Mouse (Mus musculus): ENCODE measurements around the gene 8030474K03Rik.
A peak's percentile ranks its signal among the peaks of the same experiment; 100 is the strongest.
"Not testable (repeated sequence)": the region's sequence is repeated elsewhere in the genome, so short reads cannot be mapped to it uniquely, and the experiment has no call there.

The 8030474K03Rik gene

DNA sequence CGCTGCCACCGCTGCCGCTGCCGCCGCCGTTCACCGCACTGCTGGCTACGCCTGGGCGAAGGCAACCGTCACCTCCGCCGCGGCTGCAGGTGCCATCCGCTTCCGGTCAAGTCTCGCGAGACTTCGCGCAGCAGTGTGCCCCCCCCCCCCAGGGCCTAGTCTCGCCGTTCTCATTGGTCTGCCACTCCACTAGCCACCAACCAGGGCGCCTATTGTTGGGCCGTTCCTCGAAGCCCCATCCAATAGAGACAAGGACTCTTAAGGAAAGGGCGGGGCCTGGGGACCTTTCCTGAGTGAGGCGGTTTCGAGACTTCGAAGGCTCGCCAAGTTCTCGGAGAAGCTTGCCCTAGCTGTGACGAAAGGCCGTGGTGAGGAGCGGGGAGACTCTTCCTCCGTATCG, at the start of gene 8030474K03Rik, which contains the start of gene Gm4779:
TSS of gene 8030474K03Rik (plus strand) at position 315 of the 400 bp plus-strand sequence.
TSS of gene Gm4779 (minus strand) at position 82 of the 400 bp plus-strand sequence.
- DNase-seq (ENCODE audit: low spot score): no peak

DNA sequence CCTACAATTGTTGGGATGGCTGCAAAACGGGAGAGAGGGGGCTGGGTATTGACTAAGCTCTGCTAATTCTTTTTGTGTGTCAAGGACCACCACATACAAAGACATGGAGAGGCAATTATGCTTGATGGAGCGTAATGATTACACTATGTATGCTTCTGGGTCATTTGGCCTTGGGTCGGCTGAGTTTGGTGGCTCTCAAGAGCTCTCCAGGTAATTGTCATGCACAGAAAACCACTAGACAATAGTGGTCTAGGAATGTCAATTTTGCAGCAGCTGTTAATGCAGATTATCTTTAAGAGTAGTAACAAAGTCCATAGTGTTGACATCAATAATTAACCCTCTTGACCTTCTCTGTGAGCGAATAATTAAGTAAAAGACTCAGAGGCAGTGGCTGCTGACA, 44.3 kb upstream of the 8030474K03Rik start:
- DNase-seq (ENCODE audit: low spot score): no peak

DNA sequence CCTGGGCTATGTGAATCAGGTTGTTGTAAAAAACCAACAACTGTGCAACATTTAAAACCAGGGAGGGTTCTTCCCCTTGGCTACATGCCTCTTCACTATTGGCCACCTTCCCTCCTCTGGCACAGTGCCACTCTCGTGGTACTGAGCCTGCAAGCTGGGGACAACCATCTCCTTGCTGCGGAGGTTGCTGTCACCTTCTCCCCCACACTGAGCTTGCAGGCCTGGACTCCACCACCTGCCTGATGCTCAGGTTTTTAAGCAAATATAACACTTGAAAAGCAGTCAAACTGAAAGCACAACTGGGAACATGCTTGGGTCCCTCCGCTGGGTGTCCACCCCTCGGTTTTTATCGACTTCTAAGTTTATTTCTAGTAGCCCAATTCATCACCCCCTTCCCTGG, 40.0 kb upstream of the 8030474K03Rik start:
- DNase-seq (ENCODE audit: low spot score): peak; percentile 15

DNA sequence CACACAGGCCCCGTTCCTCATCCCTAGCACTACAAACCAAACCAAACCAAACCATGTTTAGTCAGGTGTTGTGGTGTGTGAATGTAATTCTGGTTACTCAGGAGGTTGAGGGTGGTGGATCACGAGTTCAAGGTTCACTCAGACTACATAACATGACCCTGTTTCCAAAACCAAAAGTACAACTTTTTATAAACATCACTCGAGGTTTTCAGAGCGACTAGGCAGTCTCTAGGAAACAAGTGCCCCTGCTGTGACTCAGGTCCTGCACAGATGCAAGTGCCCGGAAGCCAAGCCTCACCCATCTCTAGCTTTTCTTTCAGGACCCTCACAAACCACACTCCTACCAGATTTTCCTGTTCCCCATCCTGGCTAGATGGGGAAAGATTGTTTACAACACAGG, 29.8 kb upstream of the 8030474K03Rik start:
- no peak for DNase-seq (ENCODE audit: low spot score)

DNA sequence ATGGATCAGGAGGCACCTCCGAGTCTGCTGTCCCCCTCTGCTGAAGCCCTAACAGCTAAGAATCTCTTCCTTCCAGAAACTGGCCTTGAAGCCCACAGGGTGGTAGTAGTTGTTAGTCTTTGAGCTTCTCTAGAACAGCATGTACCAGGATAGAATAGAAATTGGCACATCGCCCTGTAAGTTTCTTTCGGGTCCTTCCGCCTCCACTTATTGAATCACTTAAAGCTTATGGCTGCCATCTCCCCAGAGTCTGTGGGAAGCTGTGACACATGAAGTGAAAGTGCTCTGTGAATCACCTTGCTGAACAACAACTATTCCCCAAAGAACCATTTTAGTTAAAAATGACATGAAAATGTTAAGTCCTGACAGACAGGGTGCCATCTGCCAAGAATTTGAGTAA, 29.3 kb upstream of the 8030474K03Rik start:
- no peak for DNase-seq (ENCODE audit: low spot score)

DNA sequence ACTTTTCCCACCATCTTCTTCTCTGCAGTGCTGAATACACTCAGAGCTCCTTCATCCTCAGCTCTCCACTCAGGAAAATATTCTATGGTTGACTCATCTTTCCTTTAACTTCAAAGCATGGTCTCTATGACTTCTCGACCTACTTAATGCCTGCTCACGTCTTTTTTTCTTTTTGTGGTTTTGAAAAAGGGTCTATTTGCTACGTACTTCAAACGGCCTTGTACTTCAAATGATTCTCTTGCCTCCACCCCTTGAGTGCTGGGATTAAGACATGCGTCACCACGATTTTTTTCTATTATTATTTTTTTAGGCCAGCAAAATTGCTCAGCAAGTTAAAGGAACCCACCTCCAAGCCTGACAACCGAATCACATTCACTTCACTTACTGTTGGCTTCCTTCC, 27.2 kb upstream of the 8030474K03Rik start:
- no peak for DNase-seq (ENCODE audit: low spot score)

DNA sequence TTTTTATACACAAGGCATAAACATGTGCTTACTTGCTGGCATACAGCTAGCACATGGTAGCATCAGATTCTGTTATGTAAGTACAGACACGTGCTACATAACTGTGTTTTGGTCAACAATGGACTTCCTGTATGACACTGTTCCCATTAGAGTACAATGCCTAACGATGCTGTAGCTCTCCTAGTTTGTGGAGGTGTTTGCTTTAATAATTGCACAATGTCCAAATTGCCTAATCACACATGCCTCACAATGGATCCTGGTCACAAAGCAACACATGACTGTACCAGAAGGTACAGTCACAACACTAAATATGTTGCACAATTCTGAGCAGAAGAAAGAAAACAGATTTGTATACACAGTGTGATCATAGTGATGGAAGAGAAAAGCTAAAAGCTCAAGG, 25.0 kb upstream of the 8030474K03Rik start:
- no peak for DNase-seq (ENCODE audit: low spot score)

DNA sequence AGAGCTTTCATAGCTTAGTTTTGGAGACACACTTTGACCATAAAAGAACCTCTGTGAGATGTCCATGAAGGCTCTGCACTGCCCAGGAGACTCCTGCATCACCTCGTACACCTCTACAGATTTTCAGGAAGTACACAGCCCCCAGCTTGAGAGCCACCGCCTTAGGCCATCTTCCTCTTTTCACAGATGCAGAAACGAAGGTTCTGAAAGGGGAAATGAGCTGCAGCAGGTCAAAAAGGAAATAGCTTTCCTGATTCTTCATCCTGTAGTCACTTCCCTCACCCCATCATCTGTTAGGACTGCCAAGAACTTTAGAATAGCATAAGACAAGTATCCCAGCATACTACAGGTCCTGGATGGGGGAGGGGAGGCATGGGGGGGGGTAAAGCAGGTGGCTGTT, 24.1 kb upstream of the 8030474K03Rik start:
- DNase-seq (ENCODE audit: low spot score): no peak

DNA sequence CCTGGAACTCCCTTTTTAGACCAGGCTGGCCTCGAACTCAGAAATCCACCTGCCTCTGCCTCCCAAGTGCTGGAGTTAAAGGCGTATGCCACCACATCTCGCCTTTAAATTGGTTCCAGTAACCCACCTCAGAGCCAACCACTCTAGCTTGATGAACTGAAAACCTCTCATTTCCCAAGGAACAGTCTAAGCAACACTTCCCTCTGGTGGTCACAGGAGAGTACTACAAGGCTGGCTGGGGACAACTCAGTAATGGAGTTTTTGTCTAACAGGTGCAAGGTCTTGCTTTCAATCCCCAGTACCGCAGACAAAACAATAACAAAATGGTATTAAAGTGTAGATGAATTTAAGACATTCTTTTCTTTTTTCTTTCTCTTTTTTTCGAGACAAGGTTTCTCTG, 22.4 kb upstream of the 8030474K03Rik start:
- peak; percentile 16 for DNase-seq (ENCODE audit: low spot score)

DNA sequence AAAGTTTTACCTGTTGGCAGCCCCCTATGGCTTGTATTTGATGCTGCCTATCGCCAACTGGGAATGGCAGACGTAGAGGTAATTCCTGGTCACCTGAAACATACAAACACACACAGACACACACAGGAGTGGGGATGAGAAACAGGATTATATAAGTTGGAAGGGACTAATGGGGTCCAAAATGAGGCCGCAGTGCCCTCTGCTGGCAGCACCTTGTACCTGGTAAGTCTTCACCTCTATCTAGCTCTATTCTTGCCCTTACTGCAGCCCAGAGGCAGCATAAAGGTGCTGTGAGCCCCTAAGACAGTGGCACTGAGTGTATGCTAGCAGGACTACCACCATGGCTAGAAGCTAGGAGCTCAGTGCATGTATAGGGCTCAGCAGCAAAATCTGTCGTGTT, 2.9 kb upstream of the 8030474K03Rik start:
- DNase-seq (ENCODE audit: low spot score): peak; percentile 38

DNA sequence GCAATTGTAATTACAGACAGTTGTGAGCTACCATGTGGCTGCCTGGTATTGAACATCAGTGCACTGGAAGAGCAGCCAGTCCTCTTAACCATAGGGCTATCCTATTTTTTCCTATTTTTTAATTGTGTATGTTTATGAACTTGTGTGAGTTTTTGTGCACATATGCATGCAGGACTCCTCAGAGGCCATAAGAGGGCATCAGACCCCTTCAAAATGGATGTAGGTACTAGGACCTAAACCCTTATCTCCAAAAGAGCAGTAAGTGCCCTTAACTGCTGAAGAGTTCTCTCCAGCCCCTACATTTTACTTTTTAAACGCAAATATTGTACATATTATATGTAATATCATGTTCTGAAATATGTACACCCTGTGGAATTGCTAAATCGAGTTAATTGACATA, 11.1 kb downstream of the 8030474K03Rik start:
- no peak for DNase-seq (ENCODE audit: low spot score)

DNA sequence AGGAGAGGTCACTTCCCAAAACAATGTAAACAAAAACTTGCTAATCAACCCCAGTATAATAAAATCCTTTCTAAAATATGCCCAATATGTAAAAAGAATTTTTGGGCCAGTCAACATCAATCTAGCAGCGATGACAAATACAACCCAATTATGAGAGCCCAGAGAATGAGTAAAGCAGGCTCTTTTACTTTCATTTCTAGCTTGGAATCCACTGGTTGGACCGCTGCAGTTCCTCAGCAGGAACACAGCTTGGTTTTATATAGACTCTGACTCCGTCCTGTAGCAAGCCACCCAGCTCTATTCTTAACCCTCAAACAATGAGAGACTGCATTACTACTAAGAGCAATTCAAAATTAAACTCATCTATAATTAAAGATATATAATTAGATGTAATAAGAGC, 17.3 kb downstream of the 8030474K03Rik start:
- DNase-seq (ENCODE audit: low spot score): no peak

DNA sequence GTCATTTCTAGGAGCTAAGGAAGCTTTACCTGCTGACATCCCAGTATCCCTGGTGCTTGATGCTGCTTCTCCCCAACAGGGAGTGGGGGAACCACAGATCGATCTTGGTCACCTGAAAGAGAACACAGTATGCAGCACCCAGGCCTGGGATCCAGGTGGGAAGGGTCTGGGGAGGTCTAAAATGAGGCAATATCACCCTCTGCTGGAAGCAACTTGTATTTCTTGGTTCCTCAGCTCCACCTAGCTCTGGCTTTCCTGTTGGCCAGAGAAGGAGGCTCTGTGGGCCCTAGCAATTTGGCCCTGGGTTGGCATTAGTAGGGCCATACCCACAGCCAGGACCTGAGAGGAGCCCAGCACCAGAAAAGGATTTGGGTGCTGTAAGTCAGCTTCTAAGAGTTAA, 24.7 kb downstream of the 8030474K03Rik start:
- DNase-seq (ENCODE audit: low spot score): no peak

DNA sequence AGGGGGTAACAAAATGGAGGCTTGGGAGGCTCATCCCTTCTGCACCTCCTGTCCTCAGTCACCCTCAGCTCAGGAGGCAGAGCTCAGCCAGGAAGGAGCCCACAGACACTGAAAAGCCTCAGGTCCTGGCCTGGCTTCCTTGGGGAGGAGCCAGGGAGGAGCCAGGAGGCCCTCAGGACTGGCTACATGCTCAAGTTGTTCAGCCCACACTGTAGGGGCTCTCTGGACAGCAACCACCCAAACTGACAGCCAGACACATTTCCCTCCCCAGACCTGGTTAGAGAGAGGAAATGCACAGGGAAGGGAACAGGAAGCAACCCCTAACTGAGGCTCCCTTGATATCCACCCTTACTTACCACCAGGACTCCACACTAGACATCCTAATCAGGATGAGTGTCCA, 25.5 kb downstream of the 8030474K03Rik start:
- not testable (repeated sequence) for DNase-seq (ENCODE audit: low spot score)

DNA sequence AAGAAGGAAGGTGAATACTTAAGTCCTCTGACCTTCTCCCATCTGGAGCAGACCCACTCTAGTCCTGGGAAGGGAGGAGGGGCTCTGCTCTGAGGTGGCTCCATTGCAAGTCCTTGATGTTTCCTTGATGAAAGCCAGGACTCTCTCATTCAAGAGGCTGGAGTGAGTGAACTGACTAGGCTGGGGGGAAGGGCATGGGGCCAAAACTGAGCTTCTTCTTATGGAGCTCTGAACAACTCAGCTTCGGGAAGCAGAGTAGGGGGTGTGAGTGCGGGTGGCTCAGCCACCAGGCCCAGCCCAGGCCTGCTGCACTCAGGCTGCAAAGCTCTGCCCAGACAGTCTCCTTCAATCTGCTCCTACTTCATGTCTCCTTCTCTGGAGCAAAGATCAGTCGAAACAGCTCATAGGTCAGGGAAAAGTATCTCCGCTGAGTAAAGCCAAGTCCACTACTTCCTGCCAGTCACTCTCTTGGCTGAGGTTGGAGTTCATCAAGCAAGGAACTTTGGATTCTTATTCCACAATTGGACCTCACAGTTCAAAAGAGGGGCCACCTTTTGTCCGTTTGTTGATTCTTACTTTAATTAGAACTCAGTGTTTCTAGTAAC, 52.8 kb downstream of the 8030474K03Rik start:
- DNase-seq (ENCODE audit: low spot score): no peak

All from ovary, postnatal 36 days (tissue).